ENCODE assay signal across 10 mouse cellular contexts in the genomic region with DNA sequence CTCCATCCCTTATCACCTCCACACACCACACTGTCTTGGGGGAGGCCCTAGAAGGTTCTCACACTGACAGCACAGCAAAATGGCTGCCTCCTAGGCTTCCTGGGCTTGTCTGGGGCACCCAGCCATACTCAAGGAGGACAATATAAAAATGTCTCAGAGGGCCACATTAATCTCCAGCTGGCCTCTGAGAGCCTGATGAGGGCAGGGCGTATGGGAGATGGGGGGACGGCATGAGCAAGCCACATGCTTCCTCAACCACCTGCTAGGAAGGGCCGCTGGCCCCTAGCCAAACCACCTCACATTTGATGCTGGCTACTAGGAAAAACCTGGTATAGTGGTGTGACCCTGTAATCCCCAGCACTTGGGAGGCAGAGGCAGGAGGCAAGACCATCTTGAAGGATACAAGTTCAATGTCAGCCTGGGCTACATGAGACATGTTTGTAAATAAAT. TPM values are rescaled to one million over a fixed set of nuclear protein-coding genes. Genes with fewer than 3 reads are reported as not detected.
DNase-seq lines count a peak whose midpoint lies in the region; ATAC-seq lines count a peak whose summit lies in the region.
"Had no signal": no experiment of that assay in that cellular context is flagged by ENCODE, and none has a peak within 500 bp of the region (broad histone marks: within the 10 kb centered on the region; RNA-seq: fewer than 3 reads in every experiment).

No protein-coding gene starts in this region.

- H3K4me3 ChIP-seq in forebrain, embryonic 12.5 days (replicated peaks), result no peak overlapping the region
- no peak overlapping the region for H3K4me3 ChIP-seq in forebrain, embryonic 13.5 days
- peak overlapping the region; percentile 93 for H3K4me3 ChIP-seq in megakaryocyte, embryonic 14.5 days (replicated peaks)
- peak overlapping the region; percentile 61 for H3K4me3 ChIP-seq in erythroblast, embryonic 14.5 days (replicated peaks)
- no peak overlapping the region for H3K4me3 ChIP-seq in neural tube, embryonic 15.5 days (replicated peaks)
- H3K4me3 ChIP-seq in midbrain, embryonic 14.5 days (replicated peaks; ENCODE audit: low read depth, low read length), result no peak overlapping the region

- no peak overlapping the region for H3K9ac ChIP-seq in forebrain, embryonic 12.5 days
- H3K9ac ChIP-seq in forebrain, embryonic 13.5 days, result no peak overlapping the region
- H3K9ac ChIP-seq in neural tube, embryonic 15.5 days (replicated peaks), result no peak overlapping the region
- no peak overlapping the region for H3K9ac ChIP-seq in midbrain, embryonic 14.5 days (replicated peaks; ENCODE audit: low read length)

- no peak for DNase-seq in midbrain, embryonic 14.5 days
- no peak for DNase-seq in frontal cortex, postnatal 14 days (ENCODE audit: low spot score in 2 of 2)

- ATAC-seq in forebrain, embryonic 12.5 days (ENCODE audit: low FRiP score), result no peak
- no peak for ATAC-seq in forebrain, embryonic 13.5 days
- no peak for ATAC-seq in megakaryocyte, adult 5-6 weeks (ENCODE audit: poor library complexity, severe bottlenecking)
- ATAC-seq in neural tube, embryonic 15.5 days (ENCODE audit: low FRiP score), result no peak
- ATAC-seq in midbrain, embryonic 14.5 days (ENCODE audit: low FRiP score, low TSS enrichment), result no peak
- ATAC-seq: inflammation-experienced regulatory T-cells, adult 6 months had no signal

- no peaks in the 10 kb centered on the region for H3K27me3 ChIP-seq in forebrain, embryonic 12.5 days
- H3K27me3 ChIP-seq in forebrain, embryonic 13.5 days, result no peaks in the 10 kb centered on the region
- H3K27me3 ChIP-seq in megakaryocyte, embryonic 14.5 days (replicated peaks), result no peaks in the 10 kb centered on the region
- H3K27me3 ChIP-seq in erythroblast, embryonic 14.5 days (ENCODE audit: control insufficient read depth), result no peaks in the 10 kb centered on the region
- no peaks in the 10 kb centered on the region for H3K27me3 ChIP-seq in neural tube, embryonic 15.5 days (replicated peaks)
- no peaks in the 10 kb centered on the region for H3K27me3 ChIP-seq in midbrain, embryonic 14.5 days (ENCODE audit: control insufficient read depth, insufficient read depth, low read length)

- H3K27ac ChIP-seq in forebrain, embryonic 12.5 days, result peak overlapping the region; percentile 31; the same call in 1 of the 2 replicates
- no peak overlapping the region; the same call in 1 of the 2 replicates for H3K27ac ChIP-seq in forebrain, embryonic 13.5 days
- peak overlapping the region; percentile 67; the same call in 1 of the 2 replicates for H3K27ac ChIP-seq in neural tube, embryonic 15.5 days (replicated peaks)
- H3K27ac ChIP-seq in midbrain, embryonic 14.5 days (replicated peaks; ENCODE audit: low read depth, low read length), result no peak overlapping the region

- H3K36me3 ChIP-seq in forebrain, embryonic 12.5 days (replicated peaks), result no peaks in the 10 kb centered on the region
- no peaks in the 10 kb centered on the region for H3K36me3 ChIP-seq in forebrain, embryonic 13.5 days (ENCODE audit: poor library complexity, severe bottlenecking)
- H3K36me3 ChIP-seq in megakaryocyte, embryonic 14.5 days (replicated peaks; ENCODE audit: low read length), result peaks cover 60% of the 10 kb centered on the region
- H3K36me3 ChIP-seq in erythroblast, embryonic 14.5 days (ENCODE audit: control insufficient read depth), result peaks cover 52% of the 10 kb centered on the region
- H3K36me3 ChIP-seq in neural tube, embryonic 15.5 days, result no peaks in the 10 kb centered on the region
- H3K36me3 ChIP-seq in midbrain, embryonic 14.5 days (ENCODE audit: control insufficient read depth, insufficient read depth, low read length), result no peaks in the 10 kb centered on the region

- 87% methylated on average over 3 of the region's 3 CpGs for WGBS in forebrain, embryonic 12.5 days
- WGBS in forebrain, embryonic 13.5 days, result 71% methylated on average over 3 of the region's 3 CpGs
- 67% methylated on average over 3 of the region's 3 CpGs for WGBS in neural tube, embryonic 15.5 days
- WGBS in midbrain, embryonic 14.5 days, result 66% methylated on average over 3 of the region's 3 CpGs

- peaks cover 49% of the 10 kb centered on the region for H3K4me1 ChIP-seq in forebrain, embryonic 12.5 days
- H3K4me1 ChIP-seq in forebrain, embryonic 13.5 days, result peaks cover 68% of the 10 kb centered on the region
- H3K4me1 ChIP-seq in megakaryocyte, embryonic 14.5 days, result peaks cover 100% of the 10 kb centered on the region
- H3K4me1 ChIP-seq in erythroblast, embryonic 14.5 days (ENCODE audit: control insufficient read depth), result peaks cover 97% of the 10 kb centered on the region
- peaks cover 66% of the 10 kb centered on the region for H3K4me1 ChIP-seq in neural tube, embryonic 15.5 days
- peaks cover 35% of the 10 kb centered on the region for H3K4me1 ChIP-seq in midbrain, embryonic 14.5 days (ENCODE audit: control insufficient read depth, insufficient read depth, low read length)

- no peak overlapping the region for H3K4me2 ChIP-seq in forebrain, embryonic 12.5 days
- no peak overlapping the region for H3K4me2 ChIP-seq in forebrain, embryonic 13.5 days
- H3K4me2 ChIP-seq in neural tube, embryonic 15.5 days, result no peak overlapping the region
- H3K4me2 ChIP-seq in midbrain, embryonic 14.5 days (ENCODE audit: low read length), result no peak overlapping the region

- no peaks in the 10 kb centered on the region for H3K9me3 ChIP-seq in forebrain, embryonic 12.5 days
- H3K9me3 ChIP-seq in forebrain, embryonic 13.5 days (replicated peaks), result no peaks in the 10 kb centered on the region
- H3K9me3 ChIP-seq in megakaryocyte, embryonic 14.5 days, result no peaks in the 10 kb centered on the region
- no peaks in the 10 kb centered on the region for H3K9me3 ChIP-seq in erythroblast, embryonic 14.5 days (ENCODE audit: control insufficient read depth, low read length)
- no peaks in the 10 kb centered on the region for H3K9me3 ChIP-seq in neural tube, embryonic 15.5 days (replicated peaks)
- no peaks in the 10 kb centered on the region for H3K9me3 ChIP-seq in midbrain, embryonic 14.5 days (ENCODE audit: control insufficient read depth, low read length)

RNA-seq across cellular contexts. Expression of a gene that starts 3.3 kb away (rescaled TPM):
- 0.46 and 0.52 TPM in 2 replicates for polyA plus RNA-seq in forebrain, embryonic 12.5 days (2016; fragmentation: Nextera tagmentation; extraction: Ambion mirVana)
- polyA plus RNA-seq in forebrain, embryonic 13.5 days (2015; fragmentation: Nextera tagmentation; extraction: Ambion mirVana), result 0.18 and 0.41 TPM in 2 replicates
- polyA plus RNA-seq in megakaryocyte, embryonic 14.5 days (2012; ENCODE audit: insufficient read depth, low replicate concordance), result not detected in 2 replicates
- total RNA-seq in megakaryocyte, adult 5-6 weeks (2015), result not detected in 2 replicates
- 0.69 TPM in 1 of 2 replicates, not detected in the other for total RNA-seq in megakaryocyte, adult 5-6 weeks (2017)
- not detected in 2 replicates for polyA plus RNA-seq in erythroblast, embryonic 14.5 days (2012)
- polyA plus RNA-seq in neural tube, embryonic 15.5 days (2015; fragmentation: Nextera tagmentation; extraction: Ambion mirVana), result 0.24 and 0.57 TPM in 2 replicates
- polyA plus RNA-seq in midbrain, embryonic 14.5 days (2014; fragmentation: Nextera tagmentation; extraction: Ambion mirVana), result 0.14 and 0.26 TPM in 2 replicates

RNA-seq across cellular contexts. Expression of a gene that starts 16.7 kb away (rescaled TPM):
- polyA plus RNA-seq in forebrain, embryonic 12.5 days (2016; fragmentation: Nextera tagmentation; extraction: Ambion mirVana), result 834 and 889 TPM in 2 replicates
- polyA plus RNA-seq in forebrain, embryonic 13.5 days (2015; fragmentation: Nextera tagmentation; extraction: Ambion mirVana), result 609 and 621 TPM in 2 replicates
- 45.5 and 59.2 TPM in 2 replicates for polyA plus RNA-seq in megakaryocyte, embryonic 14.5 days (2012; ENCODE audit: insufficient read depth, low replicate concordance)
- 1.3 and 2.2 TPM in 2 replicates for total RNA-seq in megakaryocyte, adult 5-6 weeks (2015)
- not detected in 2 replicates for total RNA-seq in megakaryocyte, adult 5-6 weeks (2017)
- 1.1 and 1.8 TPM in 2 replicates for polyA plus RNA-seq in erythroblast, embryonic 14.5 days (2012)
- polyA plus RNA-seq in neural tube, embryonic 15.5 days (2015; fragmentation: Nextera tagmentation; extraction: Ambion mirVana), result 161 and 243 TPM in 2 replicates
- polyA plus RNA-seq in midbrain, embryonic 14.5 days (2014; fragmentation: Nextera tagmentation; extraction: Ambion mirVana), result 131 and 196 TPM in 2 replicates

RNA-seq across cellular contexts. Expression of a gene that starts 21.8 kb away (rescaled TPM):
- polyA plus RNA-seq in forebrain, embryonic 12.5 days (2016; fragmentation: Nextera tagmentation; extraction: Ambion mirVana), result 0.31 and 0.72 TPM in 2 replicates
- 0.83 and 0.88 TPM in 2 replicates for polyA plus RNA-seq in forebrain, embryonic 13.5 days (2015; fragmentation: Nextera tagmentation; extraction: Ambion mirVana)
- 0.92 and 2.8 TPM in 2 replicates for polyA plus RNA-seq in megakaryocyte, embryonic 14.5 days (2012; ENCODE audit: insufficient read depth, low replicate concordance)
- not detected in 2 replicates for total RNA-seq in megakaryocyte, adult 5-6 weeks (2015)
- not detected in 2 replicates for total RNA-seq in megakaryocyte, adult 5-6 weeks (2017)
- polyA plus RNA-seq in erythroblast, embryonic 14.5 days (2012), result 0.03 TPM in 1 of 2 replicates, not detected in the other
- polyA plus RNA-seq in neural tube, embryonic 15.5 days (2015; fragmentation: Nextera tagmentation; extraction: Ambion mirVana), result 1.4 and 1.5 TPM in 2 replicates
- 0.34 and 0.65 TPM in 2 replicates for polyA plus RNA-seq in midbrain, embryonic 14.5 days (2014; fragmentation: Nextera tagmentation; extraction: Ambion mirVana)
- polyA plus RNA-seq: stomach, embryonic 14.5 days had no signal

RNA-seq across cellular contexts. Expression of a gene that starts 26.8 kb away (rescaled TPM):
- 24.4 and 28.5 TPM in 2 replicates for polyA plus RNA-seq in forebrain, embryonic 12.5 days (2016; fragmentation: Nextera tagmentation; extraction: Ambion mirVana)
- 18.5 and 23.1 TPM in 2 replicates for polyA plus RNA-seq in forebrain, embryonic 13.5 days (2015; fragmentation: Nextera tagmentation; extraction: Ambion mirVana)
- 303 and 682 TPM in 2 replicates for polyA plus RNA-seq in megakaryocyte, embryonic 14.5 days (2012; ENCODE audit: insufficient read depth, low replicate concordance)
- 94.1 and 114 TPM in 2 replicates for total RNA-seq in megakaryocyte, adult 5-6 weeks (2015)
- total RNA-seq in megakaryocyte, adult 5-6 weeks (2017), result 66.4 and 80.4 TPM in 2 replicates
- polyA plus RNA-seq in erythroblast, embryonic 14.5 days (2012), result 6.0 and 8.4 TPM in 2 replicates
- 34.8 and 45.9 TPM in 2 replicates for polyA plus RNA-seq in neural tube, embryonic 15.5 days (2015; fragmentation: Nextera tagmentation; extraction: Ambion mirVana)
- polyA plus RNA-seq in midbrain, embryonic 14.5 days (2014; fragmentation: Nextera tagmentation; extraction: Ambion mirVana), result 27.5 and 32.0 TPM in 2 replicates

Comparison
In these comparisons a context has a peak if more than half of its experiments do, and no peak if none do; other contexts are left out.
1. H3K27ac ChIP-seq: peak in forebrain, embryonic 12.5 days (single experiment) and neural tube, embryonic 15.5 days (single experiment); none in forebrain, embryonic 13.5 days (single experiment) and midbrain, embryonic 14.5 days (single experiment).
2. H3K4me3 ChIP-seq: peak in megakaryocyte, embryonic 14.5 days (single experiment) and erythroblast, embryonic 14.5 days (single experiment); none in forebrain, embryonic 12.5 days (single experiment), forebrain, embryonic 13.5 days (single experiment), neural tube, embryonic 15.5 days (single experiment) and midbrain, embryonic 14.5 days (single experiment).
3. RNA of a gene that starts 16.7 kb away (polyA plus RNA-seq): 834 to 889 TPM in forebrain, embryonic 12.5 days, 609 to 621 TPM in forebrain, embryonic 13.5 days, 131 to 196 TPM in midbrain, embryonic 14.5 days, 161 to 243 TPM in neural tube, embryonic 15.5 days and 45.5 to 59.2 TPM in megakaryocyte, embryonic 14.5 days; 1.1 to 1.8 TPM in erythroblast, embryonic 14.5 days; every median in the first group is over 10 times any median in the second.